ENCODE assay signal across 10 mouse cellular contexts in genomic region chr1:149672571-149672970, GRCm38 (mm10).
"Had no signal": no experiment of that assay in that cellular context is flagged by ENCODE, and none has a peak within 500 bp of the region (broad histone marks: within the 10 kb centered on the region; RNA-seq: fewer than 3 reads in every experiment).

No protein-coding gene starts in this region.

- H3K27me3 ChIP-seq: liver, embryonic 13.5 days had no signal

- H3K4me3 ChIP-seq: liver, embryonic 13.5 days had no signal

- H3K4me1 ChIP-seq: liver, embryonic 13.5 days had no signal

- H3K36me3 ChIP-seq: liver, embryonic 13.5 days had no signal

- H3K27ac ChIP-seq: liver, embryonic 13.5 days had no signal

- H3K9me3 ChIP-seq: liver, embryonic 13.5 days had no signal

- H3K9ac ChIP-seq: liver, embryonic 13.5 days had no signal

- DNase-seq: kidney, postnatal 10 days; kidney, postnatal 36 days; liver, embryonic 13.5 days; lung, adult 2 months; lung, postnatal 14 days; lung, postnatal 4 days; midbrain, embryonic 14.5 days; thymus, adult 18-20 months; thymus, postnatal 36 days had no signal

- H3K4me2 ChIP-seq: liver, embryonic 13.5 days; midbrain, embryonic 11.5 days had no signal
